Mouse (Mus musculus): ENCODE results near the gene Slc25a41. TPM values are rescaled to one million over a fixed set of nuclear protein-coding genes. Genes with fewer than 3 reads are reported as not detected.

Gene Slc25a41
- polyA plus RNA-seq, 1 experiment from 2014 or later, result not detected

- TF ChIP-seq EP300 (IDR thresholded peaks at IDR 0.05) (no peak), CTCF (IDR thresholded peaks at IDR 0.05) (no peak)
- no peak overlapping the region for H3K4me2 ChIP-seq (replicated peaks; ENCODE audit: low read depth, low read length)
- no peak overlapping the region for H3K27ac ChIP-seq (ENCODE audit: low read length)
- WGBS, result 71% methylated on average over 9 of the region's 9 CpGs
- no peaks in the 10 kb centered on the region for H3K4me1 ChIP-seq (ENCODE audit: insufficient read depth, low read depth, low read length)
- ATAC-seq (no peak), DNase-seq (ENCODE audit: low spot score) (no peak)
- no peak overlapping the region for H3K9ac ChIP-seq (replicated peaks; ENCODE audit: low read depth)
- no peaks in the 10 kb centered on the region for H3K9me3 ChIP-seq (ENCODE audit: low read length)
- no peaks in the 10 kb centered on the region for H3K27me3 ChIP-seq (replicated peaks; ENCODE audit: insufficient read depth, low read length)
- H3K36me3 ChIP-seq (ENCODE audit: insufficient read depth, low read length), result no peaks in the 10 kb centered on the region
- H3K4me3 ChIP-seq (ENCODE audit: low read depth, low read length), result no peak overlapping the region
Measured at GRCm38 (mm10) chr17:56984886-56985285, 56.6 kb downstream of the Slc25a41 start.

Other genes starting within 250 kb of the Slc25a41 start
- 5.9 and 6.6 TPM in 2 replicates for gene Rfx2, start 210.6 kb downstream of the Slc25a41 start, polyA plus RNA-seq (2015; fragmentation: Nextera tagmentation; extraction: Ambion mirVana)
- gene Acsbg2, start 167.2 kb downstream of the Slc25a41 start, polyA plus RNA-seq (2015; fragmentation: Nextera tagmentation; extraction: Ambion mirVana), result not detected in 2 replicates
- gene 1700061G19Rik, start 166.2 kb downstream of the Slc25a41 start, polyA plus RNA-seq (2015; fragmentation: Nextera tagmentation; extraction: Ambion mirVana), result 0.15 and 0.23 TPM in 2 replicates
- gene Mllt1, start 106.2 kb downstream of the Slc25a41 start, polyA plus RNA-seq (2015; fragmentation: Nextera tagmentation; extraction: Ambion mirVana), result 17.7 TPM in 2 replicates
- not detected in 2 replicates for gene Acer1, start 59.5 kb downstream of the Slc25a41 start, polyA plus RNA-seq (2015; fragmentation: Nextera tagmentation; extraction: Ambion mirVana)
- gene Clpp, start 51.3 kb downstream of the Slc25a41 start, polyA plus RNA-seq (2015; fragmentation: Nextera tagmentation; extraction: Ambion mirVana), result 62.5 and 71.1 TPM in 2 replicates
- gene Alkbh7, start 44.3 kb downstream of the Slc25a41 start, polyA plus RNA-seq (2015; fragmentation: Nextera tagmentation; extraction: Ambion mirVana), result 31.3 and 35.3 TPM in 2 replicates
- gene Pspn, start 41.6 kb downstream of the Slc25a41 start, polyA plus RNA-seq (2015; fragmentation: Nextera tagmentation; extraction: Ambion mirVana), result 0.37 TPM in 1 of 2 replicates, not detected in the other
- 33.3 and 37.0 TPM in 2 replicates for gene Gtf2f1, start 30.4 kb downstream of the Slc25a41 start, polyA plus RNA-seq (2015; fragmentation: Nextera tagmentation; extraction: Ambion mirVana)
- gene Gm17949, start 30.2 kb downstream of the Slc25a41 start, polyA plus RNA-seq (2015; fragmentation: Nextera tagmentation; extraction: Ambion mirVana), result 0.50 and 0.68 TPM in 2 replicates
- gene Khsrp, start 10.1 kb downstream of the Slc25a41 start, polyA plus RNA-seq (2015; fragmentation: Nextera tagmentation; extraction: Ambion mirVana), result 20.4 and 21.0 TPM in 2 replicates
- gene Crb3, start 17.5 kb upstream of the Slc25a41 start, polyA plus RNA-seq (2015; fragmentation: Nextera tagmentation; extraction: Ambion mirVana), result 119 and 120 TPM in 2 replicates
- gene Slc25a23, start 18.2 kb upstream of the Slc25a41 start, polyA plus RNA-seq (2015; fragmentation: Nextera tagmentation; extraction: Ambion mirVana), result 5.8 and 5.9 TPM in 2 replicates
- 5.7 and 6.0 TPM in 2 replicates for gene Dennd1c, start 36.9 kb upstream of the Slc25a41 start, polyA plus RNA-seq (2015; fragmentation: Nextera tagmentation; extraction: Ambion mirVana)
- gene Tubb4a, start 46.1 kb upstream of the Slc25a41 start, polyA plus RNA-seq (2015; fragmentation: Nextera tagmentation; extraction: Ambion mirVana), result 7.1 and 7.5 TPM in 2 replicates
- 3.0 and 3.4 TPM in 2 replicates for gene Tnfsf9, start 63.7 kb upstream of the Slc25a41 start, polyA plus RNA-seq (2015; fragmentation: Nextera tagmentation; extraction: Ambion mirVana)
- not detected in 2 replicates for gene Cd70, start 108.1 kb upstream of the Slc25a41 start, polyA plus RNA-seq (2015; fragmentation: Nextera tagmentation; extraction: Ambion mirVana)
- gene Tnfsf14, start 152.5 kb upstream of the Slc25a41 start, polyA plus RNA-seq (2015; fragmentation: Nextera tagmentation; extraction: Ambion mirVana), result 0.50 and 0.73 TPM in 2 replicates
- 50.2 and 55.0 TPM in 2 replicates for gene C3, start 186.5 kb upstream of the Slc25a41 start, polyA plus RNA-seq (2015; fragmentation: Nextera tagmentation; extraction: Ambion mirVana)
- gene Gpr108, start 206.8 kb upstream of the Slc25a41 start, polyA plus RNA-seq (2015; fragmentation: Nextera tagmentation; extraction: Ambion mirVana), result 48.4 and 48.8 TPM in 2 replicates
- 46.4 and 58.9 TPM in 2 replicates for gene Trip10, start 207.8 kb upstream of the Slc25a41 start, polyA plus RNA-seq (2015; fragmentation: Nextera tagmentation; extraction: Ambion mirVana)
- gene Vav1, start 237.4 kb upstream of the Slc25a41 start, polyA plus RNA-seq (2015; fragmentation: Nextera tagmentation; extraction: Ambion mirVana), result 4.8 and 5.4 TPM in 2 replicates

Data from lung, postnatal 0 days (tissue).